Mouse (Mus musculus) cerebellum, postnatal 10 days (tissue): ENCODE data around the gene Smc3.
"Not testable (repeated sequence)": the region's sequence is repeated elsewhere in the genome, so short reads cannot be mapped to it uniquely, and the experiment has no call there.

ENCODE experiments used
- DNase-seq, 2 experiments: peaks; one replicate each; pipeline ENCODE4 v3.0.0; 2021; ENCODE audit warnings: mixed read lengths in 2 of 2

Gene Smc3

DNA sequence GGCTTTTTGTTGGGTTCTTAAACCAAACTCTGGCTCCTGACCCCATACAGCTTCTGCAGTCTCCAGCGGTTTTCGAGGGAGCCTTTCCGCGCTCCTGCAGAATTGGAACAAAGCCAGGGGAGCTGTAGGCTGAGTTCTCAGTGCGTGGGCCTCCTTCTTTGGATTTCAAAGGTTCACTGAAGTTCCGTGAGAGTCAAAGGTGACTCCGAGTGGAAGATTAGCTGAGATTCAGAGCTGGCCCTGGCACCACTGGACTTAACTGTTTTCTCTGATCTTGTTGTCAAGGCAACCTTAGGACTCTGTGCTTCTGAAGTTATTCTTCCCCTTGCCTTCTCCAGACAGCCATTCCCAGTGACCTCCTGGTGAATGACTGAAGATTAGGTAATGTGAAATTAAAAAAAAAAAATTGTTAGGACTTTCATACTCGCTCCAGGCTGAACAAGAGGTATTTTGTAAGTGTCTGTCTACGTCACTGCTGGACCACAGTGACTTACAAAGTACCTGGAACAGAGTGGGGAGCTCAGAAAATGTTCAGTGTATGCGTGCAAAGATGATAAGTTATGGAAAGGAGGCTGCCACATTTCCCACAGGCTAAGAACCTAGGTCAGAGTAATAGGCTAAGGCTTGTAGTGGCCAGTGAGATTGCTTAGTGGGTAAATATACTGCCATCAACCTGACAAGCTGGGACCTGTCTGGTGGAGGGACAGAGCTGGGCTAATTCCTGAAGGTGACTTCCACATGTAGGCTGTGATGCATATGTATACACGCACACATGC lies 23.0 kb upstream of the Smc3 start:
- DNase-seq: peak in 1 of 2 experiments; percentile 42

DNA sequence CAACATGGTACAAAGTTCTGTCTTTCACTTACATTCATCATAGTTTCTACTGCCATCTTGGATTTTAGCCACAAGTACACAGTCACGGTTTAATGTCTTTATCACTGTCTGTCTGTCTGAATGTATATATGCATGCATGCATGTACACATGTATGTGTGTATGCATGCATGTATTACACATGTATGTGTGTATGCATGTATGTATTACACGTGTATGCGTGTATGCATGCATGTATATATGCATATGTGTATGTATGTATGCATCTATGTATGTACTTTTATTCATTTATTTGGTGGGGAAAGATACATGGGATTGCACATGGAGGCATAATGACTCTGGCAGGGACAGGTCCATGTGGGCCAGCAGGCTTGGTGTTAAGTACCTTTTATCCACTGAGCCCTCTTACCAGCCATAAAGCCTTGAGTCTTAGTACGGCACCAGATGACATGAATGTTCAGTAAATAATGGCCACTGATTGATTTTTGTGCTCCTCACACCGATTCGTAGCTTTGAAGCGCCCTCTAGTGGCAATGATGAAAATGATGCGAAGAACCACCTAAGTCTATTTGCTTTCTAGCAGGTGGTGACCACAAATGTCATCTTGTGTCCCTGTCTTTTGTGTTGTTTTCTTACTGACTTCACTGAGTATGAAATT lies 21.5 kb upstream of the Smc3 start:
- DNase-seq: peak; percentile 86 to 89

DNA sequence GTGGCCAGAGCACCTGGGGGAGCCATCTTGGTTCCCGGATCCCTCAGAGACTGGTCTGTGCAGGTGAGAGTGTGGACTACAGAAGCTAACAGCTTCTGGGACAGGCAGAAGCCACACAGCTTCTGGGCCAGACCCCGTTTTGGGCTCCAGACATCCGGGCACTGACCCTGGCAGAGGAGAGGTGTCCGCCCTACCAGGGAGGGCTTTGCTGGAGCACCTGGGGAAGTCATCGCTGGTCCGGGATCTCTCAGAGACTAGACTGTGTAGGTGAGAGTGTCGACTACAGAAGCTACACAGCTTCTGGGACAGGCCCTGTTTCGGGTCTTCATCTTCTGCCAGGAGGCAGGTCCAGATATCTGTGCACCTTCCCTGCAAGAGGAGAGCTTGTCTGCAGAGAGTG lies 19.9 kb upstream of the Smc3 start:
- DNase-seq: not testable (repeated sequence)

DNA sequence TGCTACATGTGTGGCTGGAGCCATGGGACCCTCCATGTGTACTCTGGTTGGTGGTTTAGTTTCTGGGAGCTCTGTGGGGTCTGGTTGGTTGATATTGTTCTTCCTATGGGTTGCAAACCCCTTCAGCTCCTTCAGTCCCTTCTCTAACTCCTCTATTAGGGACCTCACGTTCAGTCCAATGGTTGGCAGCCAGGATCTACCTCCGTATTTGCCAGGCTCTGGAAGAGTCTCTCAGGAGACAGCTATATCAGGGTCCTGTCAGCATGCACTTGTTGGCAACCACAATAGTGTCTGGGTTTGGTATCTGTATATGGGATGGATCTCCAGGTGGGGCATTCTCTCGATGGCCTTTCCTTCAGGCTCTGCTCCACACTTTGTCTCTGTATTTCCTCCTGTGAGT lies 12.5 kb upstream of the Smc3 start:
- not testable (repeated sequence) for DNase-seq

DNA sequence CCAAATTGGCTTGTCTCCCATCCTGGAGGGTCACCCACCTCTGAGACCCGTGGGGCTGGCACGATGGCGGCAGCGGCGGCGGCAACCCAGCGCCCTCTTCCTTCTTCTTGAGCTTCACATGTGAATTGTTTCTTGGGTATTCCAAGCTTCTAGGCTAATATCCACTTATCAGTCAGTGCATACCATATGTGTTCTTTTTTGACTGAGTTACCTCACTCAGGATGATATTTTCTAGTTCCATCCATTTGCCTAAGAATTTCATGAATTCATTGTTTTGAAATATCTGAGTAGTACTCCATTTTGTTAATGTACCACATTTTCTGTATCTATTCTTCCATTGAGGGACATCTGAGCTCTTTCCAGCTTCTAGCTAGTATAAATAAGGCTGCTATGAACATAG lies 11.2 kb upstream of the Smc3 start, which contains the start of gene Nutf2-ps1:
TSS of gene Nutf2-ps1 (minus strand) at position 101 of the 400 bp plus-strand sequence.
- DNase-seq: not testable (repeated sequence)

DNA sequence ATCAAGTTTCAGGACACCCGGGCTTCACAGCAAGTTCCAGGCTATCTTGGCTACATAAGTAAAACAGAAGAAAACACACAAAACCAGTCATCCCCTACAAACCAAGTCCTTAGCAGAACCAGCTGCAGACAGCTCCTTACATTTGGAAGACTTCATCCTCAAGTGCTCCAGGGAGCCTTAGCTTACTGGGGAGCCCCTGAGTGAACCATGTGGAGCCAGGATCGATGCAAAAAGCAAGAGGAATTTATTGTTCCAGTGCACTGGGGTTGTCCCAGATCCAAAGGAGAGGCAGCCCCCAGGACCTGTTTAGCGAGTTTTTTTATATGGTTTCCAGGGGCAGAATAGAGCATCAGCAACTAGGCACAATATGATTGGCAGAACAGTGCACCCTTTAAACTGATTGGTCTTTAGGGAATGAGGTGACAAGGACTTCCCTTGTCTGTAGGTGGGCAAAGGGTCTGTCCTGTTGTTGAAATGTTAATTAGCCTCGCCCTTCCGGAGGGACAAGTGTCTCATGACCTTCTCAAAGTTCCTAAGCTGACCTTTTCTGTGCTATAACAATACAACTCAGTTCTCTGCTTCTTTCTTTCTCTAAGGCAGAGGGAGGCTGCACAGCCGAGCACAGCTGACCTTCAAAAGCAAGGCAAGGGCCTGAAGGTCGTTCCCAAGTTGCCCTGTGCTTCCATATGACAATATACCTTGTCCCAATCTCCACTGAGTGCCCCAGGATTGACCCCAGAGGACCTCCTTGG lies 3.3 kb upstream of the Smc3 start:
- no peak for DNase-seq

DNA sequence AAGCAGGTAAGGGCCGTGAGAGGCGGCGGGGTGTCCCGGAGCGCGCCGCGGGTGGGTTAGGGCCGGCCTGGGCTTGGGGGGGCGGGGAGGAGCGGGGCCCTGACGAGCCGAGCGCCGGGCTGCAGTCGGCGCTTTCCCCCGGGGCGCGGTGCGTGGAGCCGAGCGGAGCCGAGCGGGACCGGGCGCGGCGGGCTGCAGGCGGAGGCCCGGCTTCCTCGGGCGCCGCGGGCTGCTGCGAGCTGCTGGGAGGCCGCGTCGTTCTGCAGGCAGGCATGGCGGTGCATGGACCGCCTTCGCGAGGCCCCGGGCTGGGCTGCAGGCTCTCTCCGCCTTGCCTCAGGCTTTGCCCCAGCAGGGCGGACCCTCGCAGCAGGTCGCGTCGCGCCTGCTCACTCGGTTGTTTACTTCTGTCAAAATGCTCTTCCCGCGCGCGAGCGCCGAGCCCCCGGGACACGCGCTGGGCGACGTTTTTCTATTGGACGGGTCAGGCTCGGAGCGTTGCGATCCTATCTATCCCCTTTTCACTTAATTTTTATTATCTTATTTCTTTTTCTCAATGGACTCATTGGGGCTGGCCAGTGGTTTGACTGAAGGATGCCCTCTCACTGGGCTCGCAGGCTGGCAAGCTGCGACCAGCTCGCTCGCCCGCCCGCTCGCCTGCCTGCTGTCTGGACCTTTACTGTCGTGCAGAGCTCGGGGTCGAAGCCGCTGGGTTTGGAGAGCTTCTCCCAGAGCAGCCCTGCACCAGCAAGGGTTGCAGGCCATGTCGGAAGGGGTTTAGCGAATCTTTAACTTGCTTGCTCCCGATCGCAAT lies 558 bp downstream of the Smc3 start:
- peak; percentile 83 for DNase-seq

DNA sequence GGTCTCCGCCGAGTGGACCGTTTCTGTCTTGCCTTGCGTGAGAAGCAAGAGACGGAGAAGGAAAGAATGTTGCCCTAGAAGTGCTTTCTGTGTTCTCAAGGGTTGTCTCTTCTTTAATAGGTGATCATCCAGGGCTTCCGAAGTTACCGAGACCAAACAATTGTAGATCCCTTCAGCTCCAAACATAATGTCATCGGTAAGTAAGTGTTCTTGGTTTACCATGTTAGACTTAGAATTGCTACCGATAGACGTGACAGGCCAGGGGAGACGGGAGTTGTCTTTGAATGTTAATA lies 1.1 kb downstream of the Smc3 start:
- DNase-seq: no peak

DNA sequence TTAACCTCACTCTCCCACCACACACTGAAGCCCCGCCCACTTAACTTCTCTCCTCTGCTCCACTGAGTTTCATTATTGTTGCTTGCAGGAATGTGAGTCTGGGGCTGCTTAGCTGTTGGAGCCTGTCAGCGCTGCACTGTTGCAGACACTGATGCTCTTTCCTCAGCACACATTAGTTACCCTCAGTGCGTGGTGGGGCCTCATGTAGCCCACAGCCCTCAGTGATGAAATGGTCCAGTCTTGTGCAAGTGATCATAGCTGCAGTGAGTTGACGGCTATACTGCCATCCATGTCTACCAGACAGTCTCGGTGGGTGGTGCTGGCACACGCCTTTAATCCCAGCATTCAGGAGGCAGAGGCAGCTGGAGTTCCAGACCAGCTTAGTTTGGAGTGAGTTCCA lies 8.7 kb downstream of the Smc3 start:
- peak; percentile 63 to 75 for DNase-seq

DNA sequence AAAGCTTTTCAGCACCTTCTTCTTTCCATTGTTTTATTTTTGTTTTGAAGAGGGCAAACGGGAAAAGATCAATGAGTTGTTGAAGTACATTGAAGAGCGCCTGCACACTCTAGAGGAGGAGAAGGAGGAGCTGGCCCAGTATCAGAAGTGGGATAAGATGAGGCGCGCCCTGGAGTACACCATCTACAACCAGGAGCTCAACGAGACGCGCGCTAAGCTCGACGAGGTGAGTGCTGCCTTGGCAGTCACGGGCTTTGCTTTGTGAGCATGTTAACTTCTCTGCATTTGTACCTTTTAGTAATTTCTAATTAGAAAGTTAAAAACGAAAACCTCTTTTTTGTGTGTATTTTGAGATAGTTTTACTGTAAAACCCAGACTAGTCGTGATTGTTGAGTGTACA lies 21.5 kb downstream of the Smc3 start:
- no peak for DNase-seq

DNA sequence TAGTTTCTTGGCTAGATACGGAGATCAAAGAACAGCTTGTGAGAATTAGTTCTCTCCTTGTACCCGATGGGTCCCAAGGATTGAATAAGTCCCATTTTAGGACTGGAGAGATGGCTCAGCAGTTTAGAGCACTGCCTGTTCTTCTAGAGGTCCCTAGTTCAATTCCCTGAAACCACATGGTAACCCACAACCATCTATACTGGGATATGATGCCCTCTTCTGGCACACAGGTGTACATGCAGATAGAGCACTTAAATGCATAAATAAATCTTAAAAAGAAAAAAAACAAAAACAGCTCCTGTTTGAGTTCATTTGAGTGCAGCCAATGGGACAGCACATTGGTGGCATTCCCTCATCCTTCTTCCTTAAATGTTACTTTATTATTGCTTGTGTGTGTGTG lies 37.8 kb downstream of the Smc3 start:
- DNase-seq: no peak

DNA sequence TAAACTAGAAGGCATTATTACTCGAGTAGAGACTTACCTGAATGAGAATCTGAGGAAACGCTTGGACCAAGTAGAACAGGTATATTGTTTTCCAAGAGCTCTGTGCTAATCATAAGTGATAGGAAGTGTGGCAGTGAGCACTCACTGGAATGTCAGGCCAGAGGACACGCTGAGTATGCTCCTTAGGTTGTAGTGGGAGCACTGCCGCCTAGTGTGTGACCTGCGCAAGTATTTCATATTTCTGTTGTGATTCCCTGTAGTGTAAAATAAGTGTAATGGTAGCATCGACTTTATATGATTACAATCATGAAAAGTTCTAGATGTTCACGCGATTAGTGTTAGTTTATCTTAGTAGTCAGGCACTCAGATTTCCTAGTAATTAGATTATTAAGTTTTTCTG lies 38.5 kb downstream of the Smc3 start:
- DNase-seq: peak in 1 of 2 experiments; percentile 20

DNA sequence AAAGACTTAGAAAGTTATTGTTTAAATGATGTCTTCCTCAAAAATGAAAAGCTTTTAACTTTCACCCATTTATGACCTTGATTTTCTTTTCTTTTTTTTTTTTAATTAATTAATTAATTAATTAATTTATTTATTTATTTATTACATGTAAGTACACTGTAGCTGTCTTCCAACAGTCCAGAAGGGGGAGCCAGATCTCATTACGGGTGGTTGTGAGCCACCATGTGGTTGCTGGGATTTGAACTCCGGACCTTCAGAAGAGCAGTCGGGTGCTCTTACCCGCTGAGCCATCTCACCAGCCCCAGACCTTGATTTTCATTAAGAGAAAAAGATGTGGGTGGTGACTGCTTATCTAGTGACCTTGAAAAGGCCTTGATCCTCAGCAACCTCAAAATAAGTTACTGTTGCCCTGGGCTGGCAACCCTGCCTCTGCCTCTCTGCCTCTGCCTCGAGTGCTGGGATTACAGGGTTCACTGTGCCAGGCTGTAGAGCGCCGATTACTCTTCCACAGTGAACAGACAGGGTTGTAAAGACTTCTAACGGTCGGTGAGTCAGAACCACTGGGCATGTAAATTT lies 43.9 kb downstream of the Smc3 start:
- peak; percentile 30 to 36 for DNase-seq

DNA sequence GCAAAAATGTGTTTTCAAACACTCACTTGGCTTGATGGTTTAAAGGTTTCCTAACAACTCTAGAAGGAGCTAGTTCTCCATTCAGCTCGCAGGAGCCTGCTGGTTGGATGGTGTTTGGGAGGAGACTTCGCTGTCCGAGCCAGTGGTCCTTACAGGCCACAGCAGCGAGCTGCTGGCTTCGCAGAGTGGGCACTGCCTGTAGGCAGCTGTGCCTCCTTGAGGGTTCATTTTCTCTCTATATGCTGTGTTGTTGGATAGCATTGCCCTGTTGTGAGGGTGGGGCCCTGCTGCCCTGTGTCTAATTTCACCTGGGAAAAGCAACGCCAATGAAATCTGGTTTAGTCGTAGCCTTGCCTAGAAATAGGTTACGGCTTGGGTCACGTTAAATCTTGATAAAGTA lies 47.1 kb downstream of the Smc3 start:
- no peak for DNase-seq

DNA sequence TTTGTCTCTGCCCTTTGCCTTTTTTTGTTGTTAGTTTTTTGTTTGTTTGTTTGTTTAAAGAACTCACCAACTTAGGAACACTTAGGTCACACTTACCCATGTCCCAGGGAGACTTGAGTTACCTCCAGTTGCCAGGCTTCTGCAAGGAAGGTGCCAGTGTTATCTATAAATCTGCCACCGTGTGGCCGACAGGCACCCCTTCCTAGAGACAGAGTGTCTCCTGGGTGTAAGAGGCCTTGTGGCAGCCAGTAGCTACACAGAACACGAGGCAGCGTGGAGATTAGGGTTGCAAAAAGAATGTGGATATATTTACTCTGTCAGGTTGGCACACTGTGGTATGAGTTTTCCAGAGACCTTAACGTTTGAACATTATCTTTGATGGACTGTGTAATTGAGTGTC lies 47.9 kb downstream of the Smc3 start:
- DNase-seq: no peak

DNA sequence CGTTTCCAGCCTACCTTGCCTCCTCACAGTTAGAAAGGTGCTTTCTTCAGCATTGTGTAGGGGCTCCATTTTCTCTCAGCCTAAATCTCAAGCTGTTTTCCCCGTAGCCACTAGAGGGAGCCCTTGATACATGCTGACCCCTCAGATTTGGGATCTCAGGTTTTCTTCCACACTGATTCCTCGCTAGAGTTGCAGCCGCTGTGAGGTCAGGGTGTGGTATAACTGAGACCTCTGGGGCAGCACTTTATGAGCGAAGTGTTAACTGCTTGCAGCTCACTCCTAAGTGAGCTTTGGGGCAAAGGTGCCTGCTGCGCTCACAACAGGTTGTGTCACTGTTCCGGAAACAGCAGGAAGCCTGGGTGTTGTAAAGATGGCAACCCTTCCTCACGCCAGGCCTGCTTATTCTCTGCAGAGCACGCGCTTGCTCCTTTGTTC lies 48.6 kb downstream of the Smc3 start:
- peak; percentile 85 to 89 for DNase-seq

DNA sequence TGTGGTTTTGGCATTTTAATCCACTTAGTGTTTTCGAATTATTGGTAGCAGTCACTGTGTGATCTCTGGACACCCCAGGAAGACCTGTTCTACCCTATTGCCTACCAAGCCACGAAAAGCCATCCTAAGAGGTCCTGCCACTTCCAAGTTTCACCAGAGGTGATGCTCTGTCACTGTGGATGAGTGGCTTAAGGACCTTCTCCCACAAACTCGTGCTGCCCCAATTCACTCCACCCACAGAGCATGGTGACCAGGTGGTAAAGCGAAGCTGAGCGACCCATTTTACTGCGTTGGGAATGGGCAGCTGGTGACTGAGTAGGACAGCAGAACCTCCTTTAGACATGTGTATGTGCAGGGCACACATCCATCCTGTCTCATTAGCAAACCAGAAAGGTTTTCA lies 49.2 kb downstream of the Smc3 start:
- peak; percentile 27 to 47 for DNase-seq

DNA sequence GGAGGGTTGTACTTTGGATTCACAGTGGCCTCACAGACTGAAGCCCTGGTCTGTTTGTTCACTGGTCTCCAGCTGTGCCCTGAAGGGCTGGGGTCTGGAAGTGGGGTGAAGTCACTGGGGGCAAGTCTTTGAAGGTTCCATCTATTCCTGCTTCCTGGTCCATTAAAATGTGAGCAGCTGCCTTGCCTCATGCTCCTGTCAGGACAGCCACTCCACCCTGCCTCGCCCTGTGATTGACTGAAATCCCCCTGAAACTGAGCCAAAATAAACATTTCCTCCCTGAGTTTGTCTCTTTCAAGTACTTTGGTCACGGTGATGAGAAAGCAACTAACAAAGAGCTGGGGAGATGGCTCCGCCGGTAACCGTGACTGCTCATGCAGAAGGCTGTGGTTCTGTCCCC lies 49.6 kb downstream of the Smc3 start:
- no peak for DNase-seq

DNA sequence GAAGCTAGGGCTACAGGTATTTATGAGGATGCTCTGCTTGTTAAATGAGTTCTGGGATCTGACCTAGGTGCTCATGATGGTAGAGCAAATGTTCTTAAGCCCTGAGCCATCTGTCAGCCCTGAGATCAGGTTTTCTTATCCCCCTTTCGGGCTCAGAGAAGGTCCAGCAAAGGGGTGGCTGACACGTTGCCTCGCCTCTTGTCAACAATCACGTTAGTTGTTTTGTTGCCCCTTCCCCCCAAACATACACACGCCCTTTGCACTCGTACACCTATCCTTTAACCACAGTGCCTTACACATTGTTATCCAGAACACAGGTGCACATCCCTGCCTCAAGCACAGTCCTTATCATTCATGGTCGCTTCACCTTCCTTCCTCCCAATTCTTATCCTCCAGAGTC lies 50.7 kb downstream of the Smc3 start:
- no peak for DNase-seq

DNA sequence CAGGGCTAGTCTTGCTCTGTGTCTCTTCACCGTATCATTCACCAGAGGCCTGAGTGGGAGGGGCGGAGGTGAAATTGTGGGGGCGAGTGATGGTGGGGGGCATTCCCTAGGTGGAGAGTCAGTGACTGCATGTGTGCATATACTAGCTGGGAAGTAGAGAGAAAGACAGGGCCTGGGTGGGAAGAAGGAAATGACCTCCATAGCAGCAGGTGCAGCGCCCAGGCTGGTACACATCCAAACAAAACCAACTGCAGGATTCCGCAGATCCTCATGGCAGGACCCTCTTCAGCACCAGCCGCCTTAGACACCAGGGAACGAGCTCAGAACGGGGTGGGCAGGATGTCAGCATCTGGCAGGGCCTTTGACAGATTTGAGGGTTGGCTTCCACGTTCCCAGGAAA lies 52.1 kb downstream of the Smc3 start:
- DNase-seq: no peak

DNA sequence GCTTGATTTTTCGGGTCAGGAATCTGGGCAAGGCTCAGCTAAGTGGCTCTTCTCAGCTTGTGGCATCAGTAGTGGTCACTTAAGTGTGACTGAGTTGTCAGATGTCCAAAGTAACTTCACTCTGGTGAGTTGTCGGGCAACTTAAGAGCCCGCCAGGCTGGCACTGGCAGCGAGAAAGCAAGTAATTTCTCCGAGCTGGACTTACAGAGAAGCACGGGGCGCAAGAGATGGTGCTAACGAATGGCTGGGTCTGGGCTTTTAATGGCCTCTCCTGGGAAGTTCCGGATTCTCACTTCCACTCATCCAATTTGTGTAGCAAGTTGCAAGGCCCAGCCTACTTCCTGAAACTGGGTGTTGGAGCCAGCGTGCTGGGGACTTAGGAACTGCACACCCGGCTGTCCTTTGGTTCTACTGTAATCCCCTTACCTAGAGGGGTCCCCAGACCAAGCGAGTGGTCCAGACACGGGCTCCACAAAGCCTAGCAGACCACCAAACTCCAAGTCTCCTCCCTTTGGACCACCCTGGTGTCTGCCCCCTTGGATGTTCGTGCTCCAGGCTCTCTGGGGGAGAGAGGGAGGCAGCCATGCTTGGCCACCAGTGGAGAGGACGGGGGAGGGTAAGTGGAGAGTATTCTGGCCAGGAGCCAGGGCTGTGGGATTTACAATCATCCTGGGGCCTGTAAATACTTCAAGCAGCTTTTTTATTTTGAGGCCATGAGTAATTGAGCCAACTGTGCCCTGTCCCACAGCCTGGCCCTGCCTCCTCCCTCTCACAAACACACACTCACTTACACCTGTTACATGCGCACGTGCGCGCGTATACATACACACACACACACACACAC lies 53.6 kb downstream of the Smc3 start:
- DNase-seq: peak; percentile 40 to 44

DNA sequence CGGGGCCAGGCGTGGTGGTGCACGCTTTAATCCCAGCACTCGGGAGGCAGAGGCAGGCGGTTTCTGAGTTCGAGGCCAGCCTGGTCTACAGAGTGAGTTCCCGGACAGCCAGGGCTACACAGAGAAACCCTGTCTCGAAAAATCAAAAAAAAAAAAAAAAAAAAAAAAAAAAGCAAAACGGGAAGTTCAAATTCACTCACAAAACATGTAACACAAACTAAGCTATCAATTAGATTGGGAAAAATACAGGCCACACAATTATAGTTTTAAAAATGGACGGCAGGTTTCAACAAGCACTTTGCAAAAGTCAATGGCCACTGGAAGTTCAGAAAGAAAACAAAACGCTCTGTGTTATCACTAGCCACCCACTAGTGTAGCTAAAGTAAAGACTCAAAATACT lies 56.2 kb downstream of the Smc3 start:
- not testable (repeated sequence) for DNase-seq
